Mouse (Mus musculus) erythroblast, embryonic 14.5 days (primary cell): ENCODE results near the gene Wdr90.

Source experiments
- GATA1 ChIP-seq: IDR thresholded peaks from 2 replicates; pipeline ENCODE4 v1.6.1; 2012; ENCODE audit warnings: low read length, inconsistent platforms, mixed read lengths
- TAL1 ChIP-seq: IDR thresholded peaks from 3 replicates; pipeline ENCODE4 v1.6.1; 2012; ENCODE audit warnings: low read length, inconsistent platforms, mixed read lengths

DNA sequence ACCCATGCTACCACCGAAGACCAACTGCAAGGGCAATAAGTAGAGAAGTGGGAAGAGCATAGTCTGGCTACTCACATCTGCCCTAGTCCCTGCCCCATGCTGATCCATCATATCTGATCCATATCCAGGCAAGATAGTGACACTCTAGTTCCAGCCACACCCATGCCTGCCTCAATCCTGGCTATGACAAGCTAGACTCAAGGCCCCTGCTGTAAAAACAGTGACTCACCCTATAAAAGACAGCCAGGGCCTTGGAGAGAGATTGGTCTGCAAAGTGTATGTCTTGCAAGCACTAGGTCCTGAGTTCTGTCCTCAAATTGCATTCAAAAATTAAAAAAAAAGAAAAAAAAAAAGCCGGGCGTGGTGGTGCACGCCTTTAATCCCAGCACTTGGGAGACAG lies 54.8 kb downstream of the Wdr90 start:
- TF ChIP-seq GATA1: no peak
- no peak for TF ChIP-seq TAL1
